Mouse (Mus musculus): ENCODE measurements at regions not wholly inside any gene's neighbourhood (a gene's known extent, or its start where the extent isn't known, plus 50 kb on each side); places are given as distances from the start of the nearest gene placed in this dataset.

- no peak for TF ChIP-seq CTCF (IDR thresholded peaks at IDR 0.05)
These were observed 207.2 kb downstream of the Rpap3 start for GRCm38 (mm10) chr15:97498375-97498774.

GRCm38 (mm10) chr15:97496026-97496425 lies 209.6 kb downstream of the Rpap3 start:
- H3K4me3 ChIP-seq (ENCODE audit: low read depth, low read length), result no peak overlapping the region
- no peak for ATAC-seq (ENCODE audit: low FRiP score)
- no peak overlapping the region for H3K4me2 ChIP-seq (ENCODE audit: low read depth, low read length, poor library complexity, severe bottlenecking)
- H3K9ac ChIP-seq (replicated peaks; ENCODE audit: low read length, poor library complexity, severe bottlenecking), result no peak overlapping the region
- no peaks in the 10 kb centered on the region for H3K9me3 ChIP-seq (ENCODE audit: low read length)
- 82% methylated on average over 3 of the region's 3 CpGs for WGBS
- no peak for TF ChIP-seq CTCF (IDR thresholded peaks at IDR 0.05)
- no peak for DNase-seq (ENCODE audit: low spot score)
- no peaks in the 10 kb centered on the region for H3K27me3 ChIP-seq (ENCODE audit: insufficient read depth, low read length)
- H3K36me3 ChIP-seq (ENCODE audit: insufficient read depth, low read length), result no peaks in the 10 kb centered on the region
- no peak overlapping the region for H3K27ac ChIP-seq (ENCODE audit: low read depth, low read length)
- H3K4me1 ChIP-seq (ENCODE audit: insufficient read depth, low read length), result no peaks in the 10 kb centered on the region

More at GRCm38 (mm10) chr15:97498375-97498774, 207.2 kb downstream of the Rpap3 start:
- Histone ChIP-seq H3K4me1 (ENCODE audit: insufficient read depth, low read length) (no peaks in the 10 kb centered on the region), H3K27me3 (ENCODE audit: insufficient read depth, low read length) (no peaks in the 10 kb centered on the region), H3K9ac (replicated peaks; ENCODE audit: low read length, poor library complexity, severe bottlenecking) (no peak overlapping the region), H3K27ac (ENCODE audit: low read depth, low read length) (no peak overlapping the region), H3K9me3 (ENCODE audit: low read length) (no peaks in the 10 kb centered on the region), H3K4me2 (ENCODE audit: low read depth, low read length, poor library complexity, severe bottlenecking) (no peak overlapping the region), H3K4me3 (ENCODE audit: low read depth, low read length) (no peak overlapping the region), H3K36me3 (ENCODE audit: insufficient read depth, low read length) (no peaks in the 10 kb centered on the region)
- ATAC-seq (ENCODE audit: low FRiP score) (no peak), DNase-seq (ENCODE audit: low spot score) (no peak)
- 93% methylated on average over 3 of the region's 3 CpGs for WGBS

GRCm38 (mm10) chr15:97493340-97493739 lies 212.3 kb downstream of the Rpap3 start:
- 80% methylated on average over 5 of the region's 5 CpGs for WGBS
- no peak for ATAC-seq (ENCODE audit: low FRiP score)
- Histone ChIP-seq H3K4me3 (ENCODE audit: low read depth, low read length) (no peak overlapping the region), H3K27me3 (ENCODE audit: insufficient read depth, low read length) (no peaks in the 10 kb centered on the region), H3K36me3 (ENCODE audit: insufficient read depth, low read length) (no peaks in the 10 kb centered on the region), H3K4me1 (ENCODE audit: insufficient read depth, low read length) (no peaks in the 10 kb centered on the region), H3K4me2 (ENCODE audit: low read depth, low read length, poor library complexity, severe bottlenecking) (no peak overlapping the region), H3K9me3 (ENCODE audit: low read length) (no peaks in the 10 kb centered on the region), H3K9ac (replicated peaks; ENCODE audit: low read length, poor library complexity, severe bottlenecking) (no peak overlapping the region), H3K27ac (ENCODE audit: low read depth, low read length) (no peak overlapping the region)
- TF ChIP-seq CTCF (IDR thresholded peaks at IDR 0.05), result no peak
- DNase-seq (ENCODE audit: low spot score), result no peak

DNA sequence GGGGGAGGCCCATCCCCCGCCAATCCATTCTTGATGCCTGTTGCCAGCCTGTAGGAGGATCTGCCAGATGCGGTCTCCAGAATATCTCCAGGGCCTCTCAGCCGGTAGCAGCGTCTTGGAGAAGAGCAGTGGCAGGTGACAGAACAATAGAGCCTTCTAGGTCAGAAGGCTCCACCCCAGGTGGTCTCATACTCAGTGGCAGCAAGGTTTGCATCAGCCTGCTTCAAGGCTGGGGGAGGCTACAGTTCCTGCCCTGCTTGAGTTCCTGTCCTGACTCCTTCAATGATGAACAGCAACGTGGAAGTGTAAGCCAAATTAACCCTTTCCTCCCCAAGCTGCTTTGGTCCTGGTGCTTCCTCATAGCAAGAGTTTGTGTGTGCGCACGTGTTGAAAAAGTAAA lies 213.8 kb downstream of the Rpap3 start:
- H3K4me2 ChIP-seq (ENCODE audit: low read depth, low read length, poor library complexity, severe bottlenecking), result no peak overlapping the region
- no peak overlapping the region for H3K27ac ChIP-seq (ENCODE audit: low read depth, low read length)
- H3K9me3 ChIP-seq (ENCODE audit: low read length), result no peaks in the 10 kb centered on the region
- no peaks in the 10 kb centered on the region for H3K36me3 ChIP-seq (ENCODE audit: insufficient read depth, low read length)
- no peak overlapping the region for H3K4me3 ChIP-seq (ENCODE audit: low read depth, low read length)
- H3K27me3 ChIP-seq (ENCODE audit: insufficient read depth, low read length), result no peaks in the 10 kb centered on the region
- no peak for TF ChIP-seq CTCF (IDR thresholded peaks at IDR 0.05)
- no peak overlapping the region for H3K9ac ChIP-seq (replicated peaks; ENCODE audit: low read length, poor library complexity, severe bottlenecking)
- DNase-seq (ENCODE audit: low spot score), result no peak
- ATAC-seq (ENCODE audit: low FRiP score), result no peak
- WGBS, result 74% methylated on average over 7 of the region's 7 CpGs
- H3K4me1 ChIP-seq (ENCODE audit: insufficient read depth, low read length), result no peaks in the 10 kb centered on the region

- Histone ChIP-seq H3K27me3 (ENCODE audit: insufficient read depth, low read length) (no peaks in the 10 kb centered on the region), H3K9ac (replicated peaks; ENCODE audit: low read length, poor library complexity, severe bottlenecking) (no peak overlapping the region), H3K4me2 (ENCODE audit: low read depth, low read length, poor library complexity, severe bottlenecking) (no peak overlapping the region), H3K9me3 (ENCODE audit: low read length) (no peaks in the 10 kb centered on the region), H3K27ac (ENCODE audit: low read depth, low read length) (no peak overlapping the region), H3K36me3 (ENCODE audit: insufficient read depth, low read length) (no peaks in the 10 kb centered on the region), H3K4me1 (ENCODE audit: insufficient read depth, low read length) (no peaks in the 10 kb centered on the region), H3K4me3 (ENCODE audit: low read depth, low read length) (no peak overlapping the region)
- 94% methylated on average over 2 of the region's 2 CpGs for WGBS
- DNase-seq (ENCODE audit: low spot score) (no peak), ATAC-seq (ENCODE audit: low FRiP score) (no peak)
- no peak for TF ChIP-seq CTCF (IDR thresholded peaks at IDR 0.05)
These were observed 218.2 kb downstream of the Rpap3 start for GRCm38 (mm10) chr15:97487425-97487824.

DNA sequence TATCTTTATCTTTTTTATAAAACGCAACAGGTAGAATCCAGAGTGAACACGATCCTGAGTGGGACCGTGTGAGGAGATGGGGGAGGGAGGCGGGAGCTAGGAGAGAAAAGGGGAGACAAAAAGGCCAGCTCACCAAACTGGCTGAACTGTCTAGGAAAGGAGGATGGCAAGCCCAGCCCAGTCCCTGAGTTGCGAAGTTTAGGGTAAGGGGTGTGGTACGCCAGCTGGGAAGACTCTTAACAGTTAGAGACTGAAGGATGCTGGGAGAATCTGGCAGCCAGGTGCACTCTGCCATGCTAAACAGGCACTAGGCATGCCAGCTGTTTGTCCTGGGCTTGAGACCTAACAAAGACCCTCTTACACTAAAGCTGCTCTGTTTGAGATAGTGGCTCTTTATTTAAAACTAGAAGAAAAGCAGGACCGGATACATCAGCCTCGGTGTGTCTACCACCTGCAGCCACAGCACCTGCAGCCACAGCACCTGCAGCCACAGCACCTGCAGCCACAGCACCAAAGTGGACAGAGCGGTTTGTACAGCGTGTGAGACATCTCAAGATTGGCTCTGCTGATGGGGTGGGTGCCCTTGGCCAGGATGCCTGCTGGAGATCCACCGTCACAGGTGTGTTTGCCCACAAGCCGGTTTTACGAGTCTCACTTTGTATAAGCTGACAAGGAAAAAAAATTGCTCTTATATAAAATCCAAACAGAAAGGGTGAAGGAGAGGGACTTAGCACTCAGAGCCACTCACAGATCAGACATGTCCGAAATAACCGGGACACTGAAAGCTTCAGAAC lies 225.1 kb upstream of the Amigo2 start:
- Histone ChIP-seq H3K9me3 (ENCODE audit: low read length) (no peaks in the 10 kb centered on the region), H3K36me3 (ENCODE audit: insufficient read depth, low read length) (no peaks in the 10 kb centered on the region), H3K4me1 (ENCODE audit: insufficient read depth, low read length) (no peaks in the 10 kb centered on the region), H3K4me2 (ENCODE audit: low read depth, low read length, poor library complexity, severe bottlenecking) (no peak overlapping the region), H3K27ac (ENCODE audit: low read depth, low read length) (no peak overlapping the region), H3K9ac (replicated peaks; ENCODE audit: low read length, poor library complexity, severe bottlenecking) (no peak overlapping the region), H3K27me3 (ENCODE audit: insufficient read depth, low read length) (no peaks in the 10 kb centered on the region), H3K4me3 (ENCODE audit: low read depth, low read length) (no peak overlapping the region)
- DNase-seq (ENCODE audit: low spot score), result no peak
- ATAC-seq (ENCODE audit: low FRiP score), result no peak
- TF ChIP-seq CTCF (IDR thresholded peaks at IDR 0.05), result no peak
- WGBS, result 92% methylated on average over 15 of the region's 15 CpGs
